8 mouse cellular contexts compared by ENCODE assay signal in the genomic region with DNA sequence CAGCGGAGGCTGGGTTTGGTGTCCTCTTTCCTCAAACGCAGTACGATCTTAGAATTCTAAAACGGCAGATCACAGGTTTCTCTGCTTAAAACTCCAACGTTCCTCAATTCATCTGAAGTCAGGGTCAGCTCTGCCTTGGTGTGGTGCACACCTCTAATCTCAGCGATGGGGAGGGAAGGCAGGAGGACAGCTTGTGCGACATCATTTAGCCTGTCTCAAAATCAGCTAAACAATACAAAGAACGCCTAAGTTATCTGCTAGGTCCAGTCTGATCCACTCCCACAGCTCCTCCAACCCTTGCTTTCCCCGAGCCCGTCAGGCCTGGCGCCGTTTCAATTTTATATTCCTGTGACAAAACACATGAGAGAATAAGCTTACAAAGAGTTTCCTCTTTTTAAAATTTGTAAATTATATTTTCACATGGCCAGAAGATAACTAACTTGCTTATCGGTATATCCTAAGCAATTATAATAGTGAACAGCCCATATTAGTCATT. TPM values are rescaled to one million over a fixed set of nuclear protein-coding genes. Genes with fewer than 3 reads are reported as not detected.
DNase-seq lines count a peak whose midpoint lies in the region; ATAC-seq and TF ChIP-seq lines count a peak whose summit lies in the region.

No protein-coding gene starts in this region.

- H3K27ac ChIP-seq in hindbrain, postnatal 0 days, result peak overlapping the region; percentile 36; the same call in 1 of the 2 replicates

- WGBS in hindbrain, postnatal 0 days, result 21% methylated on average over 13 of the region's 13 CpGs

- peak overlapping the region; percentile 41 for H3K4me3 ChIP-seq in hindbrain, postnatal 0 days (ENCODE audit: low read length)

- H3K36me3 ChIP-seq in hindbrain, postnatal 0 days (ENCODE audit: insufficient read depth, low read length), result no peaks in the 10 kb centered on the region; the same call in 1 of the 2 replicates

- no peaks in the 10 kb centered on the region for H3K4me1 ChIP-seq in hindbrain, postnatal 0 days (ENCODE audit: insufficient read depth, low read length)

- no peak for DNase-seq in cerebellum, adult 9-11 months
- DNase-seq in right cerebral cortex, postnatal 10 days (ENCODE audit: low spot score in 2 of 2), result peak; percentile 38 to 48
- DNase-seq in right cerebral cortex, adult 2 months (ENCODE audit: low spot score in 2 of 2), result no peak
- peak; percentile 8 for DNase-seq in hindbrain, postnatal 0 days (ENCODE audit: low spot score)
- DNase-seq in retina, embryonic 14.5 days (ENCODE audit: low spot score), result no peak
- no peak for DNase-seq in adrenal gland, adult 8-10 months

- peak overlapping the region; percentile 52 for H3K9ac ChIP-seq in hindbrain, postnatal 0 days (replicated peaks; ENCODE audit: low read length)

- no peaks in the 10 kb centered on the region for H3K9me3 ChIP-seq in hindbrain, postnatal 0 days (ENCODE audit: low read length)

- no peaks in the 10 kb centered on the region for H3K27me3 ChIP-seq in hindbrain, postnatal 0 days (ENCODE audit: insufficient read depth, low read length)

- 0 out of 2 replicates have a peak, but pooled peaks have one; percentile 26 for ATAC-seq in cerebellum, adult (ENCODE audit: insufficient number of reproducible peaks, low FRiP score, low TSS enrichment)
- ATAC-seq in hindbrain, postnatal 0 days, result peak; percentile 36; the same call in 1 of the 2 replicates
- ATAC-seq in megakaryocyte-erythroid progenitor cell, adult 5-6 weeks (replicated peaks; ENCODE audit: low FRiP score, low TSS enrichment, poor library complexity, severe bottlenecking), result peak; percentile 52

- peak overlapping the region; percentile 61 for H3K4me2 ChIP-seq in hindbrain, postnatal 0 days (ENCODE audit: low read depth, low read length)

- no peak for TF ChIP-seq CTCF in hindbrain, postnatal 0 days (IDR thresholded peaks at IDR 0.05; ENCODE audit: low read depth)

RNA-seq across cellular contexts. Expression of a gene that starts 13.1 kb away (rescaled TPM):
- total RNA-seq in hindbrain, postnatal 0 days (2014; rRNA removed), result not detected in 2 replicates
- polyA plus RNA-seq in hindbrain, postnatal 0 days (2015; fragmentation: Nextera tagmentation; extraction: Ambion mirVana), result 1.2 and 1.9 TPM in 2 replicates
- total RNA-seq in megakaryocyte-erythroid progenitor cell, adult 5-6 weeks (2014; fragmentation: Nextera tagmentation), result not detected in 2 replicates
- total RNA-seq in megakaryocyte-erythroid progenitor cell, adult 5-6 weeks (2017), result not detected in 2 replicates
- total RNA-seq in adrenal gland, adult 8-10 months (2022), result 1 to 10 TPM in 2 of 4 experiments, under 1 TPM in 1, not detected in 1; 0.32 to 3.8 (median 2.4) TPM

RNA-seq across cellular contexts. Expression of a gene that starts 43.4 kb away (rescaled TPM):
- total RNA-seq in hindbrain, postnatal 0 days (2014; rRNA removed), result 33.3 and 41.3 TPM in 2 replicates
- 9.9 and 10.0 TPM in 2 replicates for polyA plus RNA-seq in hindbrain, postnatal 0 days (2015; fragmentation: Nextera tagmentation; extraction: Ambion mirVana)
- total RNA-seq in megakaryocyte-erythroid progenitor cell, adult 5-6 weeks (2014; fragmentation: Nextera tagmentation), result 34.2 and 53.4 TPM in 2 replicates
- 17.2 and 31.9 TPM in 2 replicates for total RNA-seq in megakaryocyte-erythroid progenitor cell, adult 5-6 weeks (2017)
- total RNA-seq in adrenal gland, adult 8-10 months (2022), result 10 to 100 TPM; 43.6 to 53.1 (median 51.9) TPM

RNA-seq across cellular contexts. Expression of a gene that starts 51.6 kb away (rescaled TPM):
- 54.0 and 54.8 TPM in 2 replicates for total RNA-seq in hindbrain, postnatal 0 days (2014; rRNA removed)
- 44.9 and 45.3 TPM in 2 replicates for polyA plus RNA-seq in hindbrain, postnatal 0 days (2015; fragmentation: Nextera tagmentation; extraction: Ambion mirVana)
- 23.2 and 25.6 TPM in 2 replicates for total RNA-seq in megakaryocyte-erythroid progenitor cell, adult 5-6 weeks (2014; fragmentation: Nextera tagmentation)
- 28.6 and 30.0 TPM in 2 replicates for total RNA-seq in megakaryocyte-erythroid progenitor cell, adult 5-6 weeks (2017)
- total RNA-seq in adrenal gland, adult 8-10 months (2022), result 10 to 100 TPM; 40.1 to 49.0 (median 44.8) TPM

Comparison
In these comparisons a context has a peak if more than half of its experiments do, and no peak if none do; other contexts are left out.
1. DNase-seq: peak in right cerebral cortex, postnatal 10 days (2 of 2) and hindbrain, postnatal 0 days (single experiment); none in cerebellum, adult 9-11 months (single experiment), right cerebral cortex, adult 2 months (0 of 2), retina, embryonic 14.5 days (single experiment) and adrenal gland, adult 8-10 months (single experiment).
2. Peak in every context shown above with its lines, with median percentiles within 50 percentile points of each other: ATAC-seq.